Mouse (Mus musculus): ENCODE data around the gene Ap1g2.

Gene Ap1g2

DNA sequence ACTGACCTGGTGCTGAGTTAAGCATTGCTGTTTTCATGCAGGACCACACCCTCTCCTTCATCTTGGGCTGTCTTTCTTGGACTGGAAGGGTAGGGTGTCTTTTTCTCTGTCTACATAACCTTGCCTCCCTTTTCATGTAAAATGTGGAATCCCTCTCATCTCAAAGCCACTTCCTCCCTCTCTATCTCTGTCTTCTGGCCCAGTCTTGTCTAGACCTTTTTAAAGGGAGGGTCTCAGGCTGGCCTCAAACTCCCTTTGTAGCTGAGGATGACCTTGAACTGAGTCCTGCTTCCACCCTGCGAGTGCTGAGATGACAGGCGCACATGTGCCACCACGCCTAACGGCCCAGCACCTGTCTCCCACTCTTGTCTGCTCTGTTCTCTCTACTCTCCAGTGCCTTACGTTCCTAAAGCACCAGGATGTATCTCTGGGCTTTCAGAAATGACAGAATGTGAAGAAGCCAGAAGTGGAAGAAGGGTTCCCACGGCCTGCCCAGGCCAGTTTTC lies 20.3 kb downstream of the Ap1g2 start:
- no peak for DNase-seq (ENCODE audit: low spot score)

DNA sequence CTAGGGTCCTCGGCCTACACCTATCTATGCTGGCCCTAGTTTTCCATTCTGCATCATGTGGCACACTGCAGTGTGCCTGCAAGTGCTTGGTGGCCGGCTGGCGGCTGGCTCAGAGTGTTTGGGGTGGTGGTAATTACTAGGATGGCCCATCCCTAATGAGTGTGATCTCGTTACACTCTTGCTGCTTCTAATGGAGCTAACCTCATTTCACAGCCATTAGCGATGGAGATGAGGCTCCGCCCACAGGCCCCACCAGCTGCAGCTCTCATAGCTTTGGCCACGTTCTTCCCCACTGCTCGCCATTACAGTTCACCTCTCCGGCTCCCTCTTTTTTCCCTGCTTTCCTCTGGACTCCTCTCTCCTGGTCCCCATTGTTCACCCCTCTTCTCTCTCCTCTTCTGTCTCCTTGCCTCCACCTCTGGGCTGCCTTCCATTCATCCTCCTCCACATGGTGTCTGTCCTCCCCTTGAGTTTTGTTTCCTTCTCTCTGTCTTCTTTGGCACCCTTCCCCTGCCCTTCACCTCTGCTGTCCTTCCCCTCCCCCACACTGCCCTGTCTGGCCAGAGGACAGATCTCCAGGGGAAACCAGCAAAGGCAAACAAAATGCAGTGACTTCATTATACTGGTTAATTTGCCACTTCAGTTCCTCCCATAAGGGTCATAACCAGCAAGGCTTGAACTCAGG lies 20.9 kb downstream of the Ap1g2 start:
- DNase-seq (ENCODE audit: low spot score) = no peak

DNA sequence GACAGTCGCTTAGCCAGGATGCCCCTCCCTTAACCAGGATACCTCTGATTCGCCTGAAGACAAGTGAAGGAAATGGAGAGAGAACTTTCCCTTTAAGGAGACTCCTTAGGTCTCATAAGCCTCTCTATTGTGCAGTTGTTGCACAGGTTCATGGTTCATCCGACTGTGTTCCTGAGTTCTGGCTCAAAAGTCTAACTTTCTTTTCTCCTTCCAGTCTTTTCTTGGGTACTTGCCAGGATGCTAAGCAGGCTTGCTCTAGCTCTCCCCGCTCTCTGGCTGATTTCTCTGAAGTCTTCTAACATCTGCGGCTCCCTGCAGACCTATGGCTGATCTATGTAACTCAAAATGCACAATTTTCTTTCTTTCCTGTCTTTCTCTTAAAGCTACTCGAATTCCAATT lies 22.9 kb downstream of the Ap1g2 start:
- no peak for DNase-seq (ENCODE audit: low spot score)

DNA sequence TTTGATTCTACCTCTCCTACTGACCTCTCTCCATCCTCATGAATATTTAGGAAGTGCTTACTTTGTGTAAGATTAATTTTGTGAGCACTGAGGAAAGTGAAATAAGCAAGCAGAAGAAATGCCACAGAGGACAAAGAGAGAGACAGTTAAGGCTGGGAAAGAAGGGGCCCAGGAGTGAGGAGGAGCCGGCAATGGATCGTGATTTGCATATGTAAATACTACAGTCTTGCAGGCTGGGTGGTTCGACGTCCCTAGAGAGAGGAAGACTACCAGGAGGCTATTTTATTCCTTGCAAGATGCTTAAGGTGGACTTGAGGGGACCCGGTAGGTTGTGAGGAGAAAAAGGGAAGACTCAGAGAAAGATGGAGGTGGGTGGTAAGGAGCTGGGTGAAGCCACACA lies 25.3 kb downstream of the Ap1g2 start:
- DNase-seq (ENCODE audit: low spot score) = no peak

DNA sequence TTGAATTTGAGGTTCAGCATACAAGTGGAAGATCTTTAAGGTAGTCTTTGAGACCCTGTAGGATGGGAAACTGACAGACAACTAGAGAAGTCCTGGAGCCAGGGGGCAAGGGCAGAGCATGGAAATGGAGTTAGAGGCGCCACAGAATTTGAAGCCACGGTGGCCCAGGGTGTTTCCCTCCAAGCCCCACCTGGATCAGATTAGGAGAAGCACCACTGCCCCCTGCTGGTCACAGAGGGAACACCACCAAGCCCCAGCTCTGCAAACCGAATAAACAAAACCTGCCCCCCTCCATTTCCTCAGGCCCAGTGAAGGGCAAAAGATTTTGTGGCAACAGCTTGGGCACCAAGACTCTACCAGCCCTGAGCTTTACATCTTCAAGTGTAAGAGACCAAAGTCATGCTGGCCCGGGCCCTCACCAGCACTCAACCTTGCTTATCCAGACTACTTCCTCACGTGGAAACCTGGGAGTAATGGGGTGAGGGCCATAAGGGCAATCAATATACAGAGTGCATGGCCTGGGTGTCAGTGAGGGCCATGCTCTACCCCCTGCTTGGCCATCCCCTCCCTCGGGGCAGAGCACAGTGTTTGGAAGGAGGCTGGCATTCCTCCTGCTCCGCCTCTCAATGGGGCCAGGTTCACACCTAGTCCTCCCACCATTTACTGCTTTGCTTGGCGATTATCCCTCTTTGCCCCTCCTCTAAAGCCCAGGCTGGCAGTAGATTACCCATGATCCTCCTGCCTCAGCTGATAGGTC lies 27.0 kb downstream of the Ap1g2 start:
- peak; percentile 78 for DNase-seq (ENCODE audit: low spot score)

DNA sequence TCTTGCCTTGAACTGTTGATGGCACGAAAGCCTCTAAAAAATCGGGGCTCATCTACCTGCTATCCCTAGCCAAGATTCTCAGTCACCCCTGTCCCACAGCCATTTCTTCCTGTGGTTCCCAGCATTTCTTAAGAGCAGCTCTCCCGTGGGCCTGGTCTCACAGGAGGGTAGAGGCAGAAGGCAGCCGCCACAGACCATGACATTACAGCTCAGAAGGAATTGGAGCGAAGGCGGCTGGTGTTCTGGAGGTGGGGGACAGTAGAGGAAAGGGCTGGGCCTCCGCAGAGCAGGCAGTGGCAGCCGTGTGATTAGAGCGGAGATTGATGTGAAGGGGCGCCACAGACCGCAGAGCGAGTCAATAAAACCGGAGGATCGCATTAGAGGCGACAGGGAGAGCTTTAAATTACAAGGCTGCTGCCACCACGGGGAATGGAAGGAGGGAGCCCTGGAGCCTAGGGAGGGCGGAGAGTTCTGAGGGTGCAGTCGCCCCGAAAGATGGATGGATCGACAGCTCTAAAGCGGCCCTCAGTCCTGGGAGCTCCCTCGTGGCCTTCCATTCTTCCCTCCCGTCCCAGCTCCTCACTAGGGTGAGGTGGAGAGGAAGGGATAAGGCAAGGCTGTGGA lies 27.9 kb downstream of the Ap1g2 start:
- DNase-seq (ENCODE audit: low spot score) = no peak

DNA sequence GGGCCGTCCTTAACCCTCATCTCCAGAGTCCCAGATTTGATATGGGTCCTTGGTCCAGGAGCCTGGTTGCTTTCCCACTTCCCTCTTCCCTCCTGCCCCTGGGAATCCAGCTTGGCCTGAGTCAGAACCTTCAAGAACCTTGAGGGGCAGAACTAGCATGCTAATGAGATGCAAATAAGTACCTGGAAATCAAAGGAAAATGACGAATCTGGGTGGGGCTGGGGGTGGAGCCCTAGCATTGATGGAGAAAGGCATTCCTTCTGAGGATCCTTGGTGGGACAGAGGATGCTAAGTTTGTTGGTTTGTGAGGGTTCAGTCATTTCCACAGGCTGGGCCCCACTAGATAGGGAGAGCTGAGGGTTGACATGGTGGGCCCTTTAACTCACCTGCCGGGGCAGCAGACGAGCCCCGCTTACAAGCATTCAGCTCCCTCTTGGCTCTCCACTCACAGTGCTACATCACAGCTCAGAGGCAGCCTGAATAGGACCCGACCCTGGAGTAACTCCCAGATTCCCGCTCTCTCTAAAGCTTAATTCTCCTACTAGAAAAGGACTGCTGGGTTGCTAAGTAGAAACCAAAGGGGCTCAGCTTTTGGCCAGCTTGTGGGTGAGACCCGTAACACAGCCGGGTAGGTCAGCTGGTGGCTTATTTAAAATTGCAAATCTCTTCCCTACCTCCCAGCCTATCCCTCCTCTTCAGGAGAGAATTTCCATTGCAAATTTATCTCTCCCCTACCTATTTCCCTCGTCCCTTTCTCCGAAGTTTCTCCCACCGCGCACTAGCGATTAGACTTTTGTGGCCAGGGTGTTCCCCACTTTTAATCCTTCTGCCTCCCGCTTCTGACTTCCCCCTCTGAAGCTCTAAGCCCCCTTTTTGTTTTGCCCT lies 28.7 kb downstream of the Ap1g2 start:
- DNase-seq (ENCODE audit: low spot score) = no peak

DNA sequence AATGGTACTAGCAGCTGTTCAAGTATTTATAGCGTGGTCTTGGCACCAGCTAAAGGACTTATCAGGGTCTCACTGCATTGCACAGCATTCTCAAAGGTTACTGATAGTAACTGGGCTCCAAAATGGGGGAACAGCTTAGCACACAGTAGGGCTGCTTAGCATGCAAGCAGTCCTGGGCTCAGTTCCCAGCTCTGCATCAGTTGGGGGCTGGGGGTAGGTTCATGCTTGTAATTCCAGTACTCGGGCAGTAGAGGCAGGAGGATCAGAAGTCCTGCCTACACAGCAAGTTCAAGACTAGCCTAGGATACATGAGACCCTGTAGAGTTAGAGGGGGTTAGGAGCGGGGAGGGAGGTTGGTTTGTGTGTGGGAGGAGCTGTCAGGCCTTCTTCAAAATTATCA lies 29.4 kb downstream of the Ap1g2 start:
- no peak for DNase-seq (ENCODE audit: low spot score)

DNA sequence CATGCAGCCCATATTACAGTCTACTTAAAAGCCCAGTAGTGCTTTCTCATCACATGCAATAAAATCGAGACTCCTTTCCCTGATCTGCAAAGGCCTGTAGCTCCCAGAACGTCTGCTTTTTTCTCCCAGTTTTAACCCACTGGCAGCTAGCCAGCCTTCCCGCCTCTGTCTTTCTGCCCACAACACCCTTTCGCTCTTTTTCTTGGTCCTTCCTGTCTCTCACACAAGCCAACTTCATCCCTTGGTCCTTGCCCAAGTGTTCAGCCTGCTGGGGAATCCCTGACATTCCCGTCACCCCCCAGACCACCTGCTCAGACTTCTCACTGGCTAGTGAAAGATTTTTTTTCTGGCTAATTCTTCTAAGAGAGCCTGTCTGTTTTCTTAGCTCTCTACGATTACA lies 30.2 kb downstream of the Ap1g2 start:
- no peak for DNase-seq (ENCODE audit: low spot score)

DNA sequence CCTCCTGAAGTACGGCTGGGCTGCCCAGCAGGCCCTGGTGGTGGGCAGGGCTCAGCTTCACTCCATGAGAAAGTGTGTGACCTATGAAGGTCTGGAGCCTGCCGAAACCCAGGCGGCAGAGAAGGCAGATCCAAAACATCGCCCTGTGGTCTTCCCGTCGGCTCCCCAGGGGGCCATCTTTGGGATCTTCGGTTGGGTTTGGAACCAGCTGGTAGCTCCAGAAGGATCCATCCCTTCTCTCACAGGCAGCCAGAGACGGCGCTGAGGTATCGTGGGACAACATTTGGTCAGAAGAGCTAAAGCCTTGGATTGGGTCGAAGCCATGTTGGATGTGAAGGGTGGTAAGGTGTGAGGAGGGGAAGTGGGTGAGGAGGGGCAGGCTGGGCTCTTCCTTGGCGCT lies 32.0 kb downstream of the Ap1g2 start:
- DNase-seq (ENCODE audit: low spot score) = no peak

DNA sequence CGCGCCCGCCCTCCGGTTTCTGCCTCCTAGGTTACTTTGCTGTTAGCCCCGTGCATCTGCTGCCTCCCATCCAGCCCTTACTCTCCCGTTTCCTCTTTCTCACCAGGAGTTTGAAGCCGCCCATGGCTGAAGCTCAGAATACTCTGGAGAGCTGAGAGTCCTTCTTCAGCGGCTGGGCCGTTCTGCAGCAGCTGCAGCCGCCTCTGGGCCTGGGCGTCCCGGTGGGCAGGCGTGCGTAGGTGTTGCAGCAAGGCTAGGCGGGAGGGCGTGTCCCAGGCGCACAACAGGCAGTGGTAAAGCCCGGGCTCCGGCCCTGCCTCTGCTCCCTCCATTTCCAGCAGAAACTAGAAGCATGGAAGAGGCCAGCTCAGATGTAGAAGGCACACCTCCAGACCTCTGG lies 34.6 kb downstream of the Ap1g2 start:
- no peak for DNase-seq (ENCODE audit: low spot score)

DNA sequence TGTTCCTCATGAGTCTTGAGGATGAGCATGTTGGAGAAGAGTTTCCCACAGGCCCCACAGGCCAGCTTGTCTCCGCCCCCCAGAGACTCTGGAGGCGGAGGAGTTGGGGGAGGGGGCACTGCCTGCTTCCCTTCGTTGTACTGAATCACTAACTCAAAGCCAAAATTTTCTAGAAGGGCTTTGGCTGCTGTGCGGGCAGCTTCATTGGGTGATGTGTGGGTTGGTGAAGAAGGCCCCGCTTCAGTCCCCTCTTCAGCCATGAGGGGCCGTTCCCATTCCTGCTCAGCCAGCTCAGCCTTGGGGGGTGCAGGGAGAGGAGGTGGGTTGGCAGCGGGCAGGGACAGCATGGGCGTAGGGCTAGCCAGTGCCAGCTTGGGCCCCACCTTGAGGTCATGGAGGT lies 40.4 kb downstream of the Ap1g2 start:
- no peak for DNase-seq (ENCODE audit: low spot score)

DNA sequence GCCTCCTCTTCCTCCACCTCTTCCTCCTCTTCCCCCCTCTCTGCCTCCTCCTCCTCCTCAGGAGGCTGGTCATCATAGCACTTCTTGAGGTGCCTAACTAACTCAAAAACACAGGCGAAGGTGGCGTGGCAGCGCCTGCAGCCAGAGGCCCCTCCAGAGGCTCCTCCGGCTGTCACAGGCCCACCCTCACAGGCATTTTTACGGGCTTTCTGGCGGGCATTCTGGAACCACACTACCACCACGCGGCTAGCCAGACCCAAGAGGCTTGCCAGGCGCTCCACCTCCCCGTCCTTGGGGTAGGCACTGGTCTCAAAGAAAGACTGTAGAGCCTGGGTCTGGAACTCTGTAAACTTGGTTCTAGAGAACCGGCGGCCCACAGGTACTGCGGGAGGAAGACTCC lies 41.0 kb downstream of the Ap1g2 start:
- no peak for DNase-seq (ENCODE audit: low spot score)

DNA sequence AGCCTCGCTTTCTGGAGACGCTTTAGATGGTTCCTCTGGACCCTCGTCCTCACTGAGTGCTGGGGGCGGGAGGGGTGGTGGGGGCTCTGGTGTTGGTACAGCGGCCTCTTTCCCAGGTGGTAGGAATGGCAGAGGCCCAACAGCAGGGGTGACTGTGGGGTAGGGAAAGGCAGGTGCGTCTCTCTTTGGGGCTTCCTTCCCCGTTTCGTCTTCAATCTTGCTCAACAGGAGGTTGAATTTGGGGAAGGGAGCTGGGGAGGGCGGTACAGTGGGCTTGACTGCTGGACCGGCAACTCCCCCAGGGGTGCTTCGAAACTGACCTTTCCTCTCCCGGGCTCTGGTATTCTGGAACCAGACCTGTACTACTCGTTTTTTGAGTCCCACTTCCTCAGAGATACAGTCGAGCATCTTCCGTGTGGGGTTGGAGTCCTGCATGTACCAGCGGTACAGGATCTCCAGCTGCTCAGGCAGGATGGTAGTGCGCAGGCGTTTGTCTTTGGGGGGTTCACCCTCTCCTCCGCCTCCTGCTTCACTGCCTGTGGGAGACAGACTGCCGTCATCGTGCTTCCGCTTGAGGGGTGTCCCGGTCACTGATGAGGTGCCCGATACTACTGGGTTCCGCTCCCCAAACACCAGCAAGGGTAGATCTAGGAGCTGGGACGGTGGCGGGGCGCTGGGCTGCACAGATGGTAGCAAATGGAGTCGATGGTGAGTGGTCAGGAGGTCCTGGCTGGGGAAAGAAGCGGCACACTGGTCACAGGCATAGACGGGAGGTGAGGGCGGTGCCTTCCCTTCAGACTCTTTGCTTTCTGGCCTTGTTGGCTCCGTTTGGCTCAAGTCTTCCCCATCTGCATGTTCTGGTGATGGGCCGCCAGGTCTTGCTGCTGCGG lies 41.7 kb downstream of the Ap1g2 start:
- no peak for DNase-seq (ENCODE audit: low spot score)

DNA sequence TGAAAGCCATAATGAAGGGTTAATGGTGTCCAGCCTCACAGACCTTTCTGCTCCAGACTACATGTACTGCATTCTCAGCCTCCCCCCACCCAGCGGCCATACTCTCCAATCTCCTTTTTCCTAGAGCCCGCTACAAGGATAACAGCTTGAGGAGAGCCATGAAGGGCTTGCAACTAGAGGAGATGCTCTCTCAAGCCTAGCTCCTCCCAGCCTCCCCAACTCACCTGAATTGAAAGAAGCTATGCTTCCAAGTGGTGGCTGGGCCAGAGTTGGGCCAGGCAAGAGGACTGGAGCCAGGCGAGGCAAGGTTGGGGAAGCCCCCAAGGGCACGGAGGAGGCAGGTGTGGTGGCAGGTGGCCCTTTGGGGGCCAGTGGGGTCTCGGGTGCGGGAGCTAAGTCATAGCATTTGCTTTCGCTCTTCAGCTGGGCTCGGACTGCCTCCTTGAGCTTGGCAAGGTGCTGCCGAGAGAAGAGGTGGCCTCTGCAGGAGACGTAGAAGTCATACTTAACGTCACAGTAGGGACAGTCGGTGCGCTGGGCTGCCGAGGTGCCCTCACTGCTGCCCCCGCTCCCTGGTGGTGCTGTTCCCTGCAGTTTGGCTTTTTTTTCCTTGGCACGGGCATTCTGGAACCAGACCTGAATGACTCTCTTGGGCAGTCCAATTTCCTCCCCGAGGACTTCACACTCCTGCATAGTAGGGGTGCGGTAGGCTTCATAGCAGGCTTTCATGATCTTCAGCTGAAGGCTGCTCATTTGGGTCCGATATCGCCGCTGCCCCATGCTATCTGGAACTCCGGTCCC lies 42.6 kb downstream of the Ap1g2 start:
- no peak for DNase-seq (ENCODE audit: low spot score)

DNA sequence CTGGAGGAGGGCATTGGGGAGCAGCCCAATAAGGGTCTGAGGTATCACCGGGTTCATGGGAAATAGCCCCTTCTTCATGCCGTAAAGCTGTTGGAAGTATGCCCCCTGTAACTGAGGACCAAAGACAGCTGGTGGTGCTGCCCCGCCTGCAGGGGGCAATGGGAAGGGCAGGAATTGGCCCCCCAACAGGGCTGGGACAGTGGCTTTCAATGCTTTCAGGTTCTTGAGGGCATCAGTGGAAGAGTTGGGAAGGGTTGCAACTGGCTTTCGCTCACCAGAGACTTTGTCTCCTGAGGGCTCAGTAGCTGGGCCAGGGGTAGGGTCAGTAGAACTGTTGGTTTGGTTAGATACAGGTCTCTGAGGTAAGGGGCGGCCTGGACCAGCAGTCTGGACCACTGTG lies 43.3 kb downstream of the Ap1g2 start:
- no peak for DNase-seq (ENCODE audit: low spot score)

DNA sequence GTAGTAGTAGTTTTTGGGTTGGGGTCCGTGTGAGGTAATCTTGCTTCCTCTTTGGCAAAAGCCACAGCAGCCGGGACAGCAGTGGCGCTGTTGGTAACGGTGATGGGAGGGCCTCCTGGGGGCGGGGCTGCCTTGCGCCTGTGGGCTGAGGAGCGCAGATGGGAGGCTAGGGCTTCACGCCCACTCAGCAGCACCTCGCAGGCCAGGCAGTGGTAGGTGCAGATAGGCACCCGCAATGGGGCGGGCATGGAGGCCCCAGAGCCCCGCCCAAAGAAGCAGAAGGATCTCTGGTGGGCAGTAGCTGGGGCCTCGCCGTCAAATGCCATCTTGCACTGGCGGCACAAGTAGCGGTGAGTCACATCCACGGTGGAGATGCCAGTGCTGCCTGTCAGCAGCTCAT lies 43.8 kb downstream of the Ap1g2 start:
- no peak for DNase-seq (ENCODE audit: low spot score)

DNA sequence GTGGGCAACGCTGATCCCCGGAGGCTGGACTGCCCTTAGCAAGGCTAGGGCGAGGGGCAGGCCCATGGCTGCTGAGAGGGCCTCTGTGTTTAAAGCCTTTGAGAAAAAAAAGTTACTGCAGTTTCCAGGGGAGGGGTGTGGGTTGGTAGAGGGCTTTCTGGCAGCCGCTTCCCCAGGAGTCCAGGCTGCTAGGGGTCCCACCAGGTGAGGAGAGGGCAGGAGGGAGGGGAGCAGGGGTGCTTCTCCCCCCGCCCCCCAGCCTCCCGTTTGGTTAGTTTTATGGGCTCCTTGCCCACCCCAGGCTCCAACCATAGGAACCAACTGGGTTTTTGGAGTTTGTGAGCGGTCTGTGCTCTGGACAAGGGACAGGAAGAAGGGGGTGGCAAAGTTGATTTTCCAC lies 44.5 kb downstream of the Ap1g2 start:
- DNase-seq (ENCODE audit: low spot score) = no peak

DNA sequence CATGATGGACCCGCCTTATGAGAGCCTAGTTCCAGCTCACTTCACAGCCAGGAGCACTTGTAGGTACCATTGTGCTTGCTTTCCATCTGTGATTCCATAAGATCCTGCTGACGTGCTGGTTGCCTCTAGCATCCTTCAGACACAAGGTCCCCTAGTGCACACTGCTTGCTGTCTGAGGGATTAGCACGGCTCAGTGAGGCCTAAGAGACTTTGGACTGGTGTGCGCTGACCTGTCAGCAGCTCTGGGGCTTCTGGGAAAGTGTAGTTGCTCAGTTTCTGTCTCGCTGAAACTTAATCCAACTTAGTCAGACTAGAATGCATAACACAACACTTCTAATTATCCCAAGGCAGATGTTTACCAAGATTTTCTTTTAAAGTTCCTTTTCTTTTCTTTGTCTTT lies 46.5 kb downstream of the Ap1g2 start:
- DNase-seq (ENCODE audit: low spot score) = no peak

DNA sequence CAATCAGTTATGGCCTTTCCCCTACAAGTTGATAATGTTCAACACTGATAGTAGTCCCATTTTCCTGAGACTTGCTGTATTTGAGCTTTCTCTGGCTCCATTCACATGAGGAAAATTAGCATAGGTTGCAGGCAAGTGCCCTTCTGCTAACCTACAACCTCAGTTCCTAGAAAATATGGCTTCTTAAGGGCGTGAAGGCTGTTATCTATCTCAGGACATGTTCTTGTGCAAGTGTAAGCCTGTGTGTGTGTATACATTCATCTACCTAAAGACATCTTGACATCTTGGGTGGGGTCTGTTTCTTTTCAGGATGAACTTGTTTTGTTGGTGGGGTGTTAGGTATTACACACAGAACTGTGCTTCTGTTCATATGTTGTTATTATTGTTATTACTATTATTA lies 47.4 kb downstream of the Ap1g2 start:
- DNase-seq (ENCODE audit: low spot score) = no peak

Measured in layer of hippocampus, adult 11-12 months (tissue).